Mouse (Mus musculus): ENCODE data around the gene Prdm16.

The Prdm16 gene

GRCm38 (mm10) chr4:154378876-154379275 is 257.8 kb downstream of the Prdm16 start:
- DNase-seq (ENCODE audit: low spot score): no peak

- no peak for DNase-seq (ENCODE audit: low spot score)
Observed at GRCm38 (mm10) chr4:154375939-154376625, 260.6 kb downstream of the Prdm16 start.

- DNase-seq (ENCODE audit: low spot score): no peak
Observed at GRCm38 (mm10) chr4:154371542-154372247, 265.0 kb downstream of the Prdm16 start.

- DNase-seq (ENCODE audit: low spot score): no peak
Observed at GRCm38 (mm10) chr4:154370841-154371240, 265.8 kb downstream of the Prdm16 start.

GRCm38 (mm10) chr4:154369089-154369488 is 267.6 kb downstream of the Prdm16 start:
- no peak for DNase-seq (ENCODE audit: low spot score)

GRCm38 (mm10) chr4:154366836-154367235 is 269.8 kb downstream of the Prdm16 start:
- no peak for DNase-seq (ENCODE audit: low spot score)

GRCm38 (mm10) chr4:154364752-154365151 is 271.9 kb downstream of the Prdm16 start:
- DNase-seq (ENCODE audit: low spot score): no peak

GRCm38 (mm10) chr4:154360850-154361249 is 275.8 kb downstream of the Prdm16 start:
- no peak for DNase-seq (ENCODE audit: low spot score)

GRCm38 (mm10) chr4:154360441-154360840 is 276.2 kb downstream of the Prdm16 start:
- DNase-seq (ENCODE audit: low spot score): no peak

- no peak for DNase-seq (ENCODE audit: low spot score)
Observed at GRCm38 (mm10) chr4:154359762-154360300, 276.8 kb downstream of the Prdm16 start.

- no peak for DNase-seq (ENCODE audit: low spot score)
Observed at GRCm38 (mm10) chr4:154358816-154359215, 277.9 kb downstream of the Prdm16 start.

GRCm38 (mm10) chr4:154358370-154358769 is 278.3 kb downstream of the Prdm16 start:
- no peak for DNase-seq (ENCODE audit: low spot score)

- DNase-seq (ENCODE audit: low spot score): no peak
Observed at GRCm38 (mm10) chr4:154355408-154355807, 281.3 kb downstream of the Prdm16 start.

GRCm38 (mm10) chr4:154352246-154352645 is 284.4 kb downstream of the Prdm16 start:
- no peak for DNase-seq (ENCODE audit: low spot score)

- DNase-seq (ENCODE audit: low spot score): no peak
Observed at GRCm38 (mm10) chr4:154348197-154348786, 288.4 kb downstream of the Prdm16 start.

- DNase-seq (ENCODE audit: low spot score): no peak
Observed at GRCm38 (mm10) chr4:154346731-154347522, 289.7 kb downstream of the Prdm16 start.

GRCm38 (mm10) chr4:154336650-154337049 is 300.0 kb downstream of the Prdm16 start:
- DNase-seq (ENCODE audit: low spot score): no peak

- DNase-seq (ENCODE audit: low spot score): no peak
Observed at GRCm38 (mm10) chr4:154335761-154336160, 300.9 kb downstream of the Prdm16 start, which contains the start of gene B230104I21Rik. Gene B230104I21Rik, plus strand, starts transcription at chr4:154336127.

GRCm38 (mm10) chr4:154334699-154335402 is 301.8 kb downstream of the Prdm16 start:
- no peak for DNase-seq (ENCODE audit: low spot score)

- no peak for DNase-seq (ENCODE audit: low spot score)
Observed at GRCm38 (mm10) chr4:154333300-154333699, 303.4 kb downstream of the Prdm16 start.

- DNase-seq (ENCODE audit: low spot score): no peak
Observed at GRCm38 (mm10) chr4:154331271-154331670, 305.4 kb downstream of the Prdm16 start.
